Mouse (Mus musculus) thymus, adult 2 months (tissue): ENCODE measurements around the gene Lipa. TPM values are rescaled to one million over a fixed set of nuclear protein-coding genes. Genes with fewer than 3 reads are reported as not detected.
A peak's percentile ranks its signal among the peaks of the same experiment; 100 is the strongest.

ENCODE experiments used
- DNase-seq: peaks from one replicate; pipeline ENCODE4 v3.0.0; 2021
- H3K27ac ChIP-seq: fragments of 200-500 bp; 2 replicates; pipeline ENCODE4 v1.5.1; 2012; ENCODE audit warnings: low read length, control low read depth; ENCODE audit not compliant: control insufficient read depth, insufficient read depth
- H3K27me3 ChIP-seq: fragments of 200-500 bp; 2 replicates; pipeline ENCODE4 v1.6.1; 2012; ENCODE audit warnings: mild to moderate bottlenecking, low read length, moderate library complexity, mixed read lengths; ENCODE audit not compliant: control insufficient read depth, insufficient read depth
- H3K36me3 ChIP-seq: fragments of 200-500 bp; 2 replicates; pipeline ENCODE4 v1.6.1; 2012; ENCODE audit warnings: mild to moderate bottlenecking, low read length, moderate library complexity; ENCODE audit not compliant: control insufficient read depth, insufficient read depth
- H3K4me1 ChIP-seq: fragments of 200-500 bp; replicated peaks from 2 replicates; pipeline ENCODE4 v1.6.1; 2012; ENCODE audit warnings: low read length; ENCODE audit not compliant: control insufficient read depth, insufficient read depth
- H3K4me3 ChIP-seq: fragments of 200-500 bp; 2 replicates; pipeline ENCODE4 v1.5.1; 2012; ENCODE audit warnings: mild to moderate bottlenecking, low read length, control low read depth, moderate library complexity; ENCODE audit not compliant: control insufficient read depth, insufficient read depth
- CTCF ChIP-seq: fragments of 200-500 bp; IDR thresholded peaks from 2 replicates; pipeline ENCODE4 v1.5.1; 2012; ENCODE audit warnings: mild to moderate bottlenecking, control low read depth, low read length, moderate library complexity, borderline replicate concordance; ENCODE audit not compliant: control insufficient read depth, poor library complexity, insufficient read depth; ENCODE audit errors: extremely low read depth
- POLR2A ChIP-seq: fragments of 200-500 bp; IDR thresholded peaks from 2 replicates; pipeline ENCODE4 v1.6.1; 2012; ENCODE audit warnings: mild to moderate bottlenecking, low read length, control low read depth, moderate library complexity; ENCODE audit not compliant: control insufficient read depth, poor library complexity, insufficient read depth; ENCODE audit errors: extremely low read depth
- WGBS: fragments of 180-500 bp; shearing (Covaris S2); methylation state at CpG from one replicate; pipeline ENCODE4 v1.1.7; 2018; 5-methylcytosine and 5-hydroxymethylcytosine counted together
- polyA plus RNA-seq: library from polyadenylated mRNA; depleted of rRNA; stranded (reverse); fragments of >200 nt; gene quantifications from 2 replicates; pipeline ENCODE4 v1.2.3, GENCODE M21; 2012

The Lipa gene
- polyA plus RNA-seq, 1 experiment: 136 TPM

DNA sequence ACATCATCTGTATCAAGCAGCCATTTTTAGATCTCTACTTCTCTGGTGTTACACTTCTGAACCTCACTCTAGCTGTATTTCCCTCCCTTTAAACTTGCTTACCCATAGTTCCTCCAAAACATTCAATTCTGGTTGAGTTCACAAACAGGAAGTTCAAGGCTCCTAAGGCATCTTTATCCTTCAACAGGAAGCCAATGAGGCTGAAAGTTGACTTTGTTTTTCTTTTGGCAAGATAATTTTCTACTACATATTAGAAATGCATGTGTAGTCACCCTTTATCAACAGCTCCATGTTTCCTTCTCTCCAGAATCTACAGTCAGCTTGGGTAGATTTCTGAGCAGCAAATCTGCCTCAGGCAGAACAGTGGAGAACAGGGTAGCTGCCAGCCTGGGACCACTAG lies 35.3 kb upstream of the Lipa start:
- Histone ChIP-seq H3K4me1 (no peaks in the 10 kb centered on the region; the same call in none of the 2 replicates), H3K4me3 (no peak overlapping the region), H3K36me3 (no peaks in the 10 kb centered on the region), H3K27me3 (no peaks in the 10 kb centered on the region), H3K27ac (0 out of 2 replicates have a peak overlapping the region, but pooled peaks have one; percentile 25)
- no peak for DNase-seq
- TF ChIP-seq CTCF (no peak), POLR2A (no peak)

DNA sequence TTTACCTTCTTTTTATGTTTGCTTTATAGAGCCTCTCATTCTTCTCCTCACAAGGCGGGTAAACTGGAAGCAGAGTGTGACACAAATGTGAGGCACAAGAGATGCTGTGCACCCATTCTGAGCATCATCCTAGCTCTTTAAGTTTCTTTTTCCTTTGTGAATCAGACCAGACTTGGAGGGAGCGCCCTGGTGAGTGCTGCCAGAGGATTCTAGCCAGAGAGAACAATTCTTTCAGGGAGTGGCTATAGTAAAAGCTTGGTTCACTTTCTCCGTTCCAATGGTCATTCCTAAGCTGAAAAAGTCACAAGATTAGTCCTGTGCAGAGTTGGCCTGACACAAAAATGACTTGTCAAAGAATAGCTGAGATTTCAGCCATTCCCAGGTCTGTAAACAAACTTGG lies 29.3 kb upstream of the Lipa start:
- H3K36me3 ChIP-seq: peaks cover 6% of the 10 kb centered on the region; the same call in 1 of the 2 replicates
- WGBS: 96% methylated on average over 3 of the region's 3 CpGs
- peaks cover 5% of the 10 kb centered on the region; the same call in 1 of the 2 replicates for H3K4me1 ChIP-seq
- no peaks in the 10 kb centered on the region for H3K27me3 ChIP-seq
- no peak overlapping the region for H3K27ac ChIP-seq
- DNase-seq: no peak
- no peak for TF ChIP-seq POLR2A
- no peak overlapping the region for H3K4me3 ChIP-seq

DNA sequence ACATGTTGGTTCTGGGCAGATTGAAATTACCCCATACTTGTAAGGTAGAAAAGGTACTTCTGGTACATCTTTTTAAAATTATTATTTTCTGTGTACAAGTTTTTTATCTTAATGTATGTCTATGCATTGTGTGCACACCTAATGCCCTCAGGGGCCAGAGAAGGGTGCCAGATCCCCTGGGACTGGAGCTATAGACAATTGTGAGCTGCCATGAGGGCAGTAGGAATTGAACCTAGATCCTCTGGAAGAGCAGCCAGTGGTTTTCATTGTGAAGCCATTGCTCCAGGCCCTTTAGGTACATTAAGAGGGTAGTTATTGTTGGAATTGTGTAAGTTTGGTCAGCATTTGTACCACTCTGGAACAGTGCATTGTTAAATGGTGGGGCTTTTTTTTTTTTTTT lies 26.8 kb upstream of the Lipa start:
- TF ChIP-seq POLR2A (no peak), CTCF (no peak)
- H3K4me3 ChIP-seq: no peak overlapping the region
- peaks cover 7% of the 10 kb centered on the region; the same call in 1 of the 2 replicates for H3K4me1 ChIP-seq
- no peak overlapping the region for H3K27ac ChIP-seq
- no peaks in the 10 kb centered on the region for H3K27me3 ChIP-seq
- DNase-seq: no peak
- H3K36me3 ChIP-seq: peaks cover 6% of the 10 kb centered on the region; the same call in 1 of the 2 replicates

DNA sequence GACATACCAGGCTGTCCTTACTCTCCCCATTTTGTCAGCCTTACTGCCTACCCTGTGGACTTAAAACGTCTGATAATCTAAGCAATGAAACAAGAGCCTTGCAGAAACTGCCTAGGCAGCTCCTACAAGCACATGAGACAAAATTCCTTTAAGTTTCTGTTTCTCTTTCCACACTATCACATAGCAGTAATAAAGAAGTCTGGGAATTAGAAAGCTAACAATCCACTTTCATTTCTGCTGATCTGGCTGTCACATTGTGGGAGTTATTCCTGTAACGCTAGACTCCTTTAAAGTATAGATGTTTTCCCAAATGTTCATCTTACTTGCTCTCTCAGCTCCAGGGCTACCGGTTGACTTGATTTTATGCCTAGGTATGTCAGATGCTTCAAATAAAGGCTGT lies 26.2 kb upstream of the Lipa start:
- DNase-seq: no peak
- Histone ChIP-seq H3K27me3 (no peaks in the 10 kb centered on the region), H3K4me3 (no peak overlapping the region), H3K27ac (peak overlapping the region; percentile 49; the same call in 1 of the 2 replicates), H3K4me1 (peaks cover 7% of the 10 kb centered on the region; the same call in 1 of the 2 replicates), H3K36me3 (peaks cover 6% of the 10 kb centered on the region; the same call in 1 of the 2 replicates)
- TF ChIP-seq POLR2A (no peak), CTCF (no peak)
- 85% methylated on average over 3 of the region's 3 CpGs for WGBS

DNA sequence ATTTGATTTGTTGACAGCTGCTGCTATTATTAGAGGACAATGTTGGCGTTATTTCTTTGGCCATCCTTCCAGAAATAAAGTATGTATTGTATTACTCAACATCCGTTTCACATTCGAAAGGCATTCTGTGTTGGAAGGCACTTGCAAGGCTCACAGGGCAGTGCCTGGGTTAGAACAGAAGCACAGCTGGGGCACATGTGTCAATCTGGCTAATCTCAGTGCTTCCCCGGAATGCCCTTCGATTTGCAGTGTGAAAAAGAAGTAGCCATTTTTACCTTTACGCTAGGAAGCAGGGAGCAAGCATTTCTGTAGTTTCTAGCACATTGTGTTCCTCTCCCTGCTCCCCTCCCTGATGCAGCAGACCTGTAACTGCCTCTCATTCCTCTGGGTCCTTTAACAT lies 25.7 kb upstream of the Lipa start:
- H3K4me1 ChIP-seq: peaks cover 7% of the 10 kb centered on the region; the same call in 1 of the 2 replicates
- WGBS: 88% methylated on average over 6 of the region's 6 CpGs
- peaks cover 6% of the 10 kb centered on the region; the same call in 1 of the 2 replicates for H3K36me3 ChIP-seq
- H3K27me3 ChIP-seq: no peaks in the 10 kb centered on the region
- no peak for DNase-seq
- H3K4me3 ChIP-seq: no peak overlapping the region
- H3K27ac ChIP-seq: peak overlapping the region; percentile 49; the same call in 1 of the 2 replicates
- TF ChIP-seq POLR2A (no peak), CTCF (no peak)

DNA sequence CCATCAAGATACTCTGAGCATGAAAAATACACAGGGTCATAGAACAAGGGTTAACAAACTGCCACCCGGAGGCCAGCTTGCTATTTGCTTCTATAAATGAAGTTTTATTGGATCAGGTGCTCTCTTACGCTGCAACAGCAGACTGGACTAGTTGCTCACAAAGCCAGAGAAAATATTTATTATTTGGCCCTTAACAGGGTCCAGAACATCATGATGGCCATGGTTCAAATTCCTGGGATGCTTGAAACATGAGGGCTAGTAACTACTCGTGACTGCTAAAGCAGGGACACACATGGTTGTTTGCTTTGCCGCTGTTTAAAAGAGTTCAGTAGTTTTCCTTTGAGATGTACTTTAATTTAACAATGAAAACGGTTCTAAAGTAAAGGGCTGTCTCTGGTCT lies 24.7 kb upstream of the Lipa start:
- DNase-seq: no peak
- TF ChIP-seq POLR2A: no peak
- TF ChIP-seq CTCF: no peak
- Histone ChIP-seq H3K27ac (no peak overlapping the region), H3K4me3 (no peak overlapping the region), H3K36me3 (peaks cover 6% of the 10 kb centered on the region; the same call in 1 of the 2 replicates), H3K27me3 (no peaks in the 10 kb centered on the region), H3K4me1 (peaks cover 7% of the 10 kb centered on the region; the same call in 1 of the 2 replicates)
- 76% methylated on average over 5 of the region's 5 CpGs for WGBS
